Mouse (Mus musculus): ENCODE measurements around the gene Gsap. TPM values are rescaled to one million over a fixed set of nuclear protein-coding genes. Genes with fewer than 3 reads are reported as not detected.
"Not testable (repeated sequence)": the region's sequence is repeated elsewhere in the genome, so short reads cannot be mapped to it uniquely, and the experiment has no call there.

Gene Gsap
- 1 to 10 TPM; 2.1 to 2.4 TPM for total RNA-seq (2021)
- long read RNA-seq, experiment 1, partial matches to known transcripts: 0 of 2 reads
- long read RNA-seq, experiment 1, other reads (novel, unspliced or antisense): 2 of 2 reads
- long read RNA-seq, experiment 2, partial matches to known transcripts: 0 of 6 reads
- long read RNA-seq, experiment 2, other reads (novel, unspliced or antisense): 3 of 6 reads

- intact Hi-C loops (cut with DNase I; ENCODE audit: low total_unique reads): no loop called here
- DNase-seq: peak; percentile 74
These were observed at the start of gene Gsap for GRCm38 (mm10) chr5:21185764-21186685. Gsap (plus strand) TSS chr5:21186255.

DNA sequence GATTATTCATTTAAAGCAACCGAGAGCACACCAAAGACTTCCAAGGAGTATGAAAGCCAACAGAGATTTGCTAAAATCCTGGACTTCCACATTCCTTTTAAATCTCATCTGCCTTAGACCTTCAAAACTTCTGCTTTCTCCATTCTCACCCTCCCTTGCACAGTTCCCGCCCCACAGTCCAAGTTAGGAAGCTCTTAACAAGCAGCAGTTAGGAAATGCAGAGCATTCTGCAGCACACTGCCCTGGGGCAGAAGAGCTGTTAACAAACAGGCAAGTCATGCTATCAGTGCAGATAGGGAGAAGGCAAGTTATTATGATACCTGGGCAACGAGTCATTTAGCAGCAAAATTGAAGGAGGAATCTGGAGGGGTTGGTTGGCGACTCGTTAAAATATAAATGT, 49.5 kb upstream of the Gsap start:
- DNase-seq: no peak
- intact Hi-C loops (cut with DNase I; ENCODE audit: low total_unique reads): no loop called here

GRCm38 (mm10) chr5:21139505-21139904, 46.5 kb upstream of the Gsap start:
- intact Hi-C loops (cut with DNase I; ENCODE audit: low total_unique reads): no loop called here

GRCm38 (mm10) chr5:21141133-21141551, 44.9 kb upstream of the Gsap start:
- intact Hi-C loops (cut with DNase I; ENCODE audit: low total_unique reads): not testable (repeated sequence)
- peak; percentile 49 for DNase-seq

More at GRCm38 (mm10) chr5:21139505-21139904, 46.5 kb upstream of the Gsap start:
- peak; percentile 54 for DNase-seq

DNA sequence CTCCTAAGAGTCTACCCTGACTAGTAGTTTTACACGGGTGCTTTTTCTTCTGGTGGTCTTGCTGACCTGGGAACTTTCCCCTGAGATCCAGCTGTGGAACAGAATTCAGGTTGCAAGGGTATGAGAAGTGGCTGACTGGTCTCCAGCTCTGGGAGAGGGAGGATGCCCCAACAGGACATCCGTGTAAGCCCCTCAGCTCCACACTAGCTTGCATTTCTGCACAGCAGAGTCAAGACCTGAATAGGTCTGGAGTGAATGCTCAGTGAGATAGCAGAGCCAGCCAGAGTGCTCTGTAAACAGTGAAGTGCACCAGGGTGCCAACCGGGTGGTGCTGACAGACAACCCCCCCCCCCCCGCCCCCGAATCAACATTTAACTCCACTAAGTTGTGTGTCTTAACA, 44.4 kb upstream of the Gsap start:
- intact Hi-C loops (cut with DNase I; ENCODE audit: low total_unique reads): no loop called here
- DNase-seq: no peak

- DNase-seq: no peak
- intact Hi-C loops (cut with DNase I; ENCODE audit: low total_unique reads): no loop called here
These were observed 43.0 kb upstream of the Gsap start for GRCm38 (mm10) chr5:21143032-21143431.

- peak; percentile 83 for DNase-seq
- intact Hi-C loops (cut with DNase I; ENCODE audit: low total_unique reads): no loop called here
These were observed 41.4 kb upstream of the Gsap start for GRCm38 (mm10) chr5:21144506-21145169.

- intact Hi-C loops (cut with DNase I; ENCODE audit: low total_unique reads): no loop called here
These were observed 37.7 kb upstream of the Gsap start for GRCm38 (mm10) chr5:21148358-21148757.

DNA sequence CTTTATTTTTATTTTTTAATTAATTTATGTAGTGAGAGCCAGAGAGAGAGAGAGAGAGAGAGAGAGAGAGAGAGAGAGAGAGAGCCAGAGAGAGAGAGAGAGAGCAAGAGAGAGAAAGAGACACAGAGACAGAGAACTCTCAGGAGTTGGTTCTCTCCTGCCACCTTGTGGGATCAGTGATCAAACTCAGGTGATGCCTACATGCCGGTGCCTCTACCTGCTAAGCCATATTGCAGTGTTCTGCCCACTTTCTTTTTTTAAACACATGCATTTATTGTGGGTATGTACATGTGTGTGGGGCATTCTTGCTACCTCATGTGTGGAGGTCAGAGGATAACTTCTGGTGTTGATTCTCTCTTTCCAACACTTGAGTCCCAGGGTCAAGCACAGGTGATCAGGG, 32.4 kb upstream of the Gsap start:
- no peak for DNase-seq
- intact Hi-C loops (cut with DNase I; ENCODE audit: low total_unique reads): no loop called here

More at GRCm38 (mm10) chr5:21148358-21148757, 37.7 kb upstream of the Gsap start:
- no peak for DNase-seq

GRCm38 (mm10) chr5:21156770-21157169, 29.3 kb upstream of the Gsap start:
- intact Hi-C loops (cut with DNase I; ENCODE audit: low total_unique reads): no loop called here

DNA sequence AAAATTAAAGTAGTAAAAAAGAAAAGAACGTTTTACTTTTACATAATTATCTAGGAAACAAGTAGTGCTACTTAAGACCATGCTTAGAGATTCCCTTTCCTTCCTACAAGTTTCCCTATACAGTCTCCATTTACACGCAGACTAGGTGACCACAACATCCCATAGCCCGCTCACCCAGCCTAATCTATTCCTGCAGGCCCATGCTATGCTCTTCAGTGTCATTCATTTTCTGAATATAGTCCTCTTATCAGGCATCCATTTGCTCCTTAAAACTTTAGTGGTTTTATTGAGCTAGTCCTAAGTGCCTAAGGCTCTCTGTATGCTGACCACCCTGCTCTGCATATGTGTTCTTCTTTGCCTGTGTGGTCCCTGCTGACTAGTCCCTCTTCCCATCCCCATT, 26.5 kb upstream of the Gsap start:
- intact Hi-C loops (cut with DNase I; ENCODE audit: low total_unique reads): no loop called here
- DNase-seq: no peak

More at GRCm38 (mm10) chr5:21156770-21157169, 29.3 kb upstream of the Gsap start:
- DNase-seq: no peak

DNA sequence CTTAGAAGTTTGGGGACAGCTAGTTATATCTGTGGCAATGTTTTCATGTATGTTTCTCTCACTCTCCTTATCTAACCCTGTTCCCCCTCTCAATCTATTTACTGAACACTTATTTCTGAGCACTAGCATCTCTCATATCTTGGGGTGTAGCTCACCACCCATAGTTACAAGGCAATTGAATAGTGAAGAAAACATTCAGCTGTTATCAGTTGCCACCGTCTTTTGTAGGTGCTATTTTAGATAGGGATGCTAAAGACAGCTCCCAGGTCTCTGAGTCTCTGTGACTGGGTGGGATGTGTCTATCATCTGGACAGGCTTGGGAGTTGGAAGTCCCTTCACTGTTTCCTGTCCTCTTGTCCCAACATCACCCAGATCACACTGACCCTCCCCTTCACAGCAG, 25.3 kb upstream of the Gsap start:
- DNase-seq: no peak
- intact Hi-C loops (cut with DNase I; ENCODE audit: low total_unique reads): no loop called here

DNA sequence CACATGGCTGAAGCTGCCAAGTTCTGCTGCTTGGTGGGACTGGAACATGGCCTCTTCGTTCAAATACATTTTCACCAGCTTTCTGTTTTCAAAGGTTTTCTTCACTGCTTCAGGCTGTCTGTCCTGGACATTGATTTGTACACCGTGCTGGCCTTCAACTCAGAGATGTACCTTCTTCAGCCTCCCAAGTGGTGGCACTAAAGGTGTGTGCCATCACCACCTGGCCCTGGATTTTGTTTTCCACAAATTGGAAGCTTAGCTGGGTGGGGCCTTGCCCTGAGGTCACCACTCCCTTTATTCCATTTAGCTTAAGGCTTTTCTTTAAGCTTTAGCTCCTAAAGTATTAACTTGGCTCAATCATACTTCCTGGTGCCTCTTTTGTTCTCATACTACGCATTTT, 22.6 kb upstream of the Gsap start:
- intact Hi-C loops (cut with DNase I; ENCODE audit: low total_unique reads): no loop called here
- DNase-seq: no peak

DNA sequence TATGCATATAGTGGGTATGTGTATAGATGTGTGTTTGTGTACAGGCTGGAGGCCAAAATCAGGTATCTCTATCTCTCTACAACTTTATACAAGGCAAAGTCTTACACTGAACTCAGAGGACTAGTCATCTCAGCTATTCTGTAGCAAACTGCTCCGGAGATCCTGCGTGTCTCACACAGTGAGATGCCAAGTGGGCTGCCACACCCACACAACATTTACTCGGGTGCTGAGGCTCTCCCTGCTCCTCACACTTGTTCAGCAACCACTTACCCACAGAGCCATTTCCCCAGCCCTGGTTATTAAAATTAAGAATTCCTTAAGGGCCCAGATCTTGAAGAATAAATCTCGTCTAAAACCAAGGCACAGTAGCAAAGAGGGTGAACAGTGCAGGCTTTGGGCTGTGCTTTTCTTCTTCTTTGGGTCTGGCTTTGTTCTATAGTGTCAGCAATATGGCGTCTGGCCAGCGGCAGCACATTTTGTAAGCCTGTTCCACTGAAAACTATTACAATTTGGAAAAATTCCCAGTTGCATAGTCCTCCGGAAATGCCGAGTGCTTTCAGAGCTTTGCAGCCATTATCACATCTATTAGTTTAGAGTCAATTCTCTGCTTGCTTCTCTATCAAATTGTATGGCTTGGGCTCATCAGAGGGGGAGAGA, 17.2 kb upstream of the Gsap start:
- peak; percentile 32 for DNase-seq
- intact Hi-C loops (cut with DNase I; ENCODE audit: low total_unique reads): no loop called here

DNA sequence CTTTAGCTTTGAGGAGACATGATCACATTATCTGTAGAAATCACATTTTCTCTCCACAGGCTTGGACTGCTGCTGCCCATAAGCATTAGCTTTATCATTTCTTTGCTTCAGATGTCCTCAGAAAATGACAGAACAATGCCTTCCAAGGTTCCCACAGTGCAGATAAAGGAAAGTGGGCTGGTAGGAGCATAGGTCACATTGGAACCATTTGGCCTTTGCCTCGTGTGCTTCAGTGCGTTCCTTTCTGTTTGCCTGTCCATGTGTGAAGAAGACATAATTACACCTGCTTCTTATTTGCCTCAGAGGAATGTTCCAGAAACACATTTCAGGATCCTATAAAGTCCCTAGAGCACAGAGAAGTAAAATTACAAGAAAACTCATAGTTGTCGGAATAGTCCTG, 16.7 kb upstream of the Gsap start:
- DNase-seq: no peak
- intact Hi-C loops (cut with DNase I; ENCODE audit: low total_unique reads): no loop called here

DNA sequence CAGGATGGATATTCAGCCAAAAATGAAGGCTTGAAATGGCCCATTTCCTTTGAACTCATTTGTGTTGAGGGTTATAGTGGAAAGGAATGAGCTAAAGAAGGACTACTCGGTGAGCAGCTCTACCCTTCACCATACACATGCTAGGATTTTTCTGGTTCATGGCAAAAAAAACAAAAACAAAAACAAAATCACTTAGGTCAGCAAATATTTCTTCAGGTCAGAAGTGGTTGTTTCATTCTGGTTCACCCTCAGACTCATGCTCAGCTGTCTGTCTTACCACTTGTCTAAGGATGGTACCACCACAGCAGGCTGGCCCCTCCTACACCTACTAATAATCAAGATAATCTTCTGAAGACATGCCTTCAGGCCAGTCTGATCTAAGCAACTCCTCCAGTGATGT, 16.2 kb upstream of the Gsap start:
- DNase-seq: no peak
- intact Hi-C loops (cut with DNase I; ENCODE audit: low total_unique reads): no loop called here

DNA sequence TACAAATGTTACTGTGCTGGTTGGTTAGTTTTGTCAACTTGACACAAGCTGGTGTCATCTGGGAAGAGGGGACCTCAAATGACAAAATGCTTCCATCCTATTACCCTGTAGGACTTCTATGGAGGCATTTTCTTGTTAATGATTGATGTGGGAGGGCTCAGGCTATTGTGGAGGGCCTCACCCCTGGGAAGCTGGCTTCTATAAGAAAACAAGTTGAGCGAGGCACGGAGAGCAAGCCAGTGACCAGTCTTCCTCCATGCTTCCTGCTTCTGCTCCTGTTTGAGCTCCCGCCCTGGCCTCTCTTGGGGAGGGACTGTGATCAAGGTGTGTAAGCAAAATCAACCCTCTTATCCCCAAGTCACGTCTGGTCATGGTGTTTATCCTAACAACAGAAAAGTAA, 15.6 kb upstream of the Gsap start:
- no peak for DNase-seq
- intact Hi-C loops (cut with DNase I; ENCODE audit: low total_unique reads): no loop called here

GRCm38 (mm10) chr5:21170898-21171297, 15.2 kb upstream of the Gsap start:
- intact Hi-C loops (cut with DNase I; ENCODE audit: low total_unique reads): no loop called here
- DNase-seq: no peak

DNA sequence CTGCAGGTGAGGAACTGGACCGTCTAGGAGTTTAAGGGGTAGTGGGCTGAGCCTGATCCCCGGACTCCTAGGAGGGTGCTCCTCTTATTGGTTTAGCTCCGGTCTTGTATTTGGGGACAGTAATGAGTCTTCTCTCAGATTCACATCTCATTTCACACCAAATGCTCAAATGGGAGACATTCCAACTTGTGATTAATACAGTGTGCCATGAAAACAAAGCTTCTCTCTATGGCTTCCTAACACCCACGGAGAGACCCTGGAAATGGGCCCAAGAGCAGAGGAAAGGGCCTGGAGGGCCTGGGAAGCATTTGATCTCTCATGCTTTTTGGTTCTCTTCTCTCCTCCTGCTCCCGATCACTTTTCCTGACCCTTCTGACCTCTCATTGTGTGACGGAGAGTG, 14.7 kb upstream of the Gsap start:
- DNase-seq: no peak
- intact Hi-C loops (cut with DNase I; ENCODE audit: low total_unique reads): no loop called here

DNA sequence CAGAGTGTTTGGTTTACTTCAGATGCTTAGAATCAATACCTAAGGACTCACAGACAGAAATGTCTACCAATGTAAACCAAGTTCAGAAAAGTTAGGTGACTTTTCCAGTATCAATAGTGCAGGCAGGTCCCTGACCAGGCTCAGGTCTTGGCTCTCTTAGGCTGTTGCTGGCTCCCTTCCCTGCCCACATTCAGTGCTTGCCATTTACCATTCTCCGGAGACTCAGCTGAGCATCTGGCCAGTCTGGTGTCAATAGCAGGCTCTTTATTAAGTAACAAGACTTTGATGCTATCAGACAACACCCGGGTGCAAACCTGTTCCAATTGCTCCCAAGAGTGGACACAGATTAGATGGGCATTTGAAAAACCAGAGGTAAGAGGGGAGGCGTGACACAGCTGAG, 13.7 kb upstream of the Gsap start:
- intact Hi-C loops (cut with DNase I; ENCODE audit: low total_unique reads): no loop called here
- no peak for DNase-seq
